Mouse (Mus musculus): ENCODE measurements around the gene Lrrc8b.

- TF ChIP-seq CTCF (conservative IDR thresholded peaks at IDR 0.05; ENCODE audit: low read length) (no peak), POU5F1 (IDR thresholded peaks at IDR 0.05; ENCODE audit: borderline replicate concordance, low read length) (no peak), NANOG (IDR thresholded peaks at IDR 0.05; ENCODE audit: borderline replicate concordance, low read length) (no peak)
These were observed 12.8 kb downstream of the Lrrc8b start for GRCm38 (mm10) chr5:105428265-105428974.

Data from E14TG2a.4 (cell line).